Mouse (Mus musculus) ES-E14 (cell line): ENCODE data around the gene 1700024P04Rik. TPM values are rescaled to one million over a fixed set of nuclear protein-coding genes. Genes with fewer than 3 reads are reported as not detected.

Source experiments
- DNase-seq: peaks from one replicate; pipeline ENCODE4 v3.0.0-alpha.2; 2013; ENCODE audit warnings: low read depth, low spot score
- H3K27ac ChIP-seq: 2 replicates; pipeline ENCODE4 v1.5.1; 2012; ENCODE audit warnings: low read depth, mild to moderate bottlenecking, low read length, moderate library complexity, mixed read lengths; ENCODE audit not compliant: poor library complexity, insufficient read depth, severe bottlenecking
- H3K36me3 ChIP-seq: 2 replicates; pipeline ENCODE4 v1.6.1; 2012; ENCODE audit warnings: mild to moderate bottlenecking, low read length, moderate library complexity, mixed read lengths; ENCODE audit not compliant: control insufficient read depth, poor library complexity, insufficient read depth, severe bottlenecking
- H3K4me1 ChIP-seq, 2 experiments: fragments of 150-350 bp in 1 of 2; sonication (generic) in 1 of 2; 2 replicates each; pipeline ENCODE4 v1.6.1; 2012; ENCODE audit warnings: low read length in 2 of 2, mild to moderate bottlenecking in 1 of 2, mixed read lengths in 1 of 2; ENCODE audit not compliant: control insufficient read depth in 2 of 2, insufficient read depth in 2 of 2, poor library complexity in 1 of 2
- H3K4me3 ChIP-seq, 2 experiments: fragments of 150-350 bp in 1 of 2; sonication (generic) in 1 of 2; 2 replicates each; pipeline ENCODE4 v1.5.1; 2012; ENCODE audit warnings: low read length in 2 of 2, low read depth in 1 of 2, mild to moderate bottlenecking in 1 of 2, mixed read lengths in 1 of 2; ENCODE audit not compliant: insufficient read depth in 1 of 2, poor library complexity in 1 of 2, severe bottlenecking in 1 of 2
- H3K9ac ChIP-seq: 2 replicates; pipeline ENCODE4 v1.6.1; 2012; ENCODE audit warnings: low read depth, mild to moderate bottlenecking, low read length, mixed read lengths; ENCODE audit not compliant: poor library complexity, insufficient read depth, severe bottlenecking
- H3K9me3 ChIP-seq: fragments of 150-350 bp; sonication (generic); 2 replicates; pipeline ENCODE4 v1.6.1; 2012; ENCODE audit warnings: low read depth, mild to moderate bottlenecking, low read length; ENCODE audit not compliant: control insufficient read depth, insufficient read depth
- CHD2 ChIP-seq: IDR thresholded peaks from 2 replicates; pipeline ENCODE4 v1.6.1; 2014; ENCODE audit warnings: mild to moderate bottlenecking, low read depth, low read length, inconsistent platforms
- HCFC1 ChIP-seq: IDR thresholded peaks from 2 replicates; pipeline ENCODE4 v1.6.1; 2012; ENCODE audit warnings: low read length, inconsistent platforms, borderline replicate concordance; ENCODE audit not compliant: insufficient read depth
- MAFK ChIP-seq: IDR thresholded peaks from 2 replicates; pipeline ENCODE4 v1.6.1; 2014; ENCODE audit warnings: mild to moderate bottlenecking, low read depth, low read length, inconsistent platforms; ENCODE audit not compliant: insufficient read depth
- ZC3H11A ChIP-seq: IDR thresholded peaks from 2 replicates; pipeline ENCODE4 v1.6.1; 2012; ENCODE audit warnings: low read depth, mild to moderate bottlenecking, inconsistent platforms, low read length, borderline replicate concordance
- ZNF384 ChIP-seq: IDR thresholded peaks from 2 replicates; pipeline ENCODE4 v1.6.1; 2012; ENCODE audit warnings: low read depth, low read length, inconsistent platforms
- in situ Hi-C, 2 experiments: fragments of 600-800 bp; cut with MboI; formaldehyde crosslinking; loops; one replicate each; pipeline ENCODE4 v1.15.1; 2025; ENCODE audit warnings: low sequenced_read_pairs in 2 of 2, inconsistent platforms in 1 of 2; ENCODE audit not compliant: unreplicated experiment in 2 of 2
- total RNA-seq: library from RNA; depleted of rRNA; stranded (reverse); fragments of 300-350 nt; gene quantifications from 2 replicates; pipeline ENCODE4 v1.2.3, GENCODE M21; 2012; rRNA removed

The 1700024P04Rik gene
- not detected in 2 replicates for total RNA-seq

DNA sequence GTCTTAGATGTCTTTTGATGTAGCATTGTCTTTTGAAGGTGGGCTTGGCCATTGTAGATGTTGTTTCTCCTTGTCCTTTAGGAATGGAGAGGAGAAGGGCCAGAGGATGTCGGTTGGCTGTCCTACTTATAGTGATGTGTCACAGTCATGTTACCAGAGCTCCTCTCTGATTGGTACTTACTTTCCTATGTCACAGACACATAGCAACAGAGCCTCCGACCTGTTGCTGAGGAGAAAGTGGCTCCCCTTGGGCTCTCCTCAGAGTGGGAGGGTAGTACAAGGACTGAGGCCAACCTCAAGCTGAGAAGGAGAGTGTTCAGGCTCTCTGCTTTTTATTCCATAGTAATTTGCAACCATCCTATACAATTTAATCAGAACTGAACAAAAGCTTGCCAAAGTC is at the start of gene 1700024P04Rik:
1700024P04Rik (minus strand) TSS at position 101 of the 400 bp plus-strand sequence.
- H3K4me1 ChIP-seq, result no peaks in the 10 kb centered on the region
- no peak for DNase-seq
- no peaks in the 10 kb centered on the region for H3K9me3 ChIP-seq
- no peak for TF ChIP-seq CHD2
- TF ChIP-seq ZC3H11A, result no peak
- TF ChIP-seq HCFC1, result no peak
- no peak for TF ChIP-seq ZNF384
- TF ChIP-seq MAFK, result no peak
- H3K27ac ChIP-seq, result no peak within 1 kb of the TSS
- H3K4me3 ChIP-seq, result no peak within 1 kb of the TSS
- H3K9ac ChIP-seq, result no peak within 1 kb of the TSS
- H3K36me3 ChIP-seq, result no peaks in the 10 kb centered on the region
- in situ Hi-C loops, result no loop called here

DNA sequence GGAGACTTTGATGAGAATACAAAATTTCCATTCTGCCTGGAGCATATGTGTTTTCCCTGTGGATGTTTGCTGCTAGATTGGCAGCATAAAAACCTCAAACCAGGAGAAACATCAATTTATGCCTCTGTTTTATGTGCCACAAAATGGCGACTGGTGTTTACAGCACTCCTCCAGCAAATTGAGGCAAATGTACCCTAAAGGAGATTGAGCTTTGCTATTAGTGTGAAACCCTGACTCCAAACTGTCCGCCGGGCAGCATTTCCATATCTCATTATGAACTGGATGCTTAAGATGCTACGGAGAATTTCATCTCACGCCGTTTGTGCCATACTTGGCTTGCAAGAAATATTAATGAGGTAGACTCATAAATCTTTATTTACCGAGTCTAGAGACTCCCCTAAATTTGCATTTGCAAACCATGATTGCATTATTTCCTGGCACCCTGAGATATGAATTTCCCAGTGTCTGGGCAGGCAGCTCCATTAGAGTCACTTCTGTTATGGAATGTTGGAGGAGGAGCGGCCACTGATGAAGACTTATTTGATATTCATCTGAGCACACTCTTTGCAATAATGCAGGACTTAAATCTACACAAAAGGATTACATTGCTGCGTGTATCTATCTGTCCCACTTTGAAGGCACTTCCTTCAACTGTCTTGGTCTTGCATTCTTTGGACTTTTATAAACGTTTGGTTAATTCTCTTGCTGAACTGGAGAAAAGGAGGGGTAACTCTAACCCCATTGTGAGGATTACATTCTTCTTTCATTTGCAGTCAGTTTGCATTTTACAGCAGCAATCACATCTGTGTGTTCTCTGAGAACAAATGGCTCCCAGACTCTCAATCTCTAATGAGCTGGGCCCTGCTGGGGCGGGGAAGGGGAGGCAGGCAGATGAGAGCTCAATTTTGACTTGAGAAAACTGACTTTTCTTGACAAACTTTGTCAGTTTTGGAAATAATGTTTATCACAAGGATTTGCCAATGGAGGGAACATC is 47.2 kb upstream of the 1700024P04Rik start:
- TF ChIP-seq MAFK (no peak), HCFC1 (no peak), ZNF384 (no peak), CHD2 (no peak), ZC3H11A (no peak)
- H3K27ac ChIP-seq, result no peak overlapping the region
- no peaks in the 10 kb centered on the region for H3K36me3 ChIP-seq
- in situ Hi-C loops, result no loop called here
- no peak overlapping the region for H3K4me3 ChIP-seq
- H3K9me3 ChIP-seq, result no peaks in the 10 kb centered on the region
- H3K9ac ChIP-seq, result no peak overlapping the region
- DNase-seq, result no peak
- H3K4me1 ChIP-seq, result peaks cover 2 to 13% of the 10 kb centered on the region in 2 experiments; a peak in 2 of 4 replicates

DNA sequence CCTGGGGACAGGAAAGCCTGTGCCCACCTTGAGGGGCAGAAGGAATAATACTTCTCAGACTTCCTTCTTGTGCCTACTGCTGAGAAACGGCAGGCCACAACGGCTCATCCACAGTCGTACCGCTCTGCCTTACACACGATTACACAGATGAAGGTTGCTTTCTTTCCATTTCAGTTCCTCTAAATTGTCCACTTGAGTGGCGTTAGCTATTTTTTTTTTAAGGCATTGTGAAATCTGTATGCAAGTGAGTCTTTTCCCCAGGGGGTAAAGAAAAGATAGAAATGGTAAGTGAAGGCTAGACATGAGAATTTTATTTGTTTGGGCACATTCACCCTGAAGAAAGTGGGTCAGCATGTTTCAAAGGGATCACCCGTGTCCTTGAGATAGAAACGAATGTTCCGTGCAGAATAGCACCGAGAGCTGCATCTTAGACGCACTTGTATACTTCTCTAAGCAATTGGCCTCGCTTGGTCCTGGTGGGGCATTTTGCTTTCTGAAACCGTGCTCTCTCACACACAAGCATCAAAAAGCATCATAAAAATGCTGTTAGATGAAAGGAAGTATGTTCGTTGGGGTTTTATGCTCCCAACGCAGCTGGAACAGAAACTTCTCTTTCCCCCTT is 46.3 kb upstream of the 1700024P04Rik start:
- Histone ChIP-seq H3K27ac (no peak overlapping the region), H3K4me3 (no peak overlapping the region), H3K9ac (no peak overlapping the region), H3K36me3 (no peaks in the 10 kb centered on the region), H3K4me1 (peaks cover 2 to 13% of the 10 kb centered on the region in 2 experiments; a peak in 2 of 4 replicates), H3K9me3 (no peaks in the 10 kb centered on the region)
- in situ Hi-C loops, result no loop called here
- no peak for TF ChIP-seq CHD2
- no peak for TF ChIP-seq HCFC1
- TF ChIP-seq ZC3H11A, result no peak
- no peak for DNase-seq

DNA sequence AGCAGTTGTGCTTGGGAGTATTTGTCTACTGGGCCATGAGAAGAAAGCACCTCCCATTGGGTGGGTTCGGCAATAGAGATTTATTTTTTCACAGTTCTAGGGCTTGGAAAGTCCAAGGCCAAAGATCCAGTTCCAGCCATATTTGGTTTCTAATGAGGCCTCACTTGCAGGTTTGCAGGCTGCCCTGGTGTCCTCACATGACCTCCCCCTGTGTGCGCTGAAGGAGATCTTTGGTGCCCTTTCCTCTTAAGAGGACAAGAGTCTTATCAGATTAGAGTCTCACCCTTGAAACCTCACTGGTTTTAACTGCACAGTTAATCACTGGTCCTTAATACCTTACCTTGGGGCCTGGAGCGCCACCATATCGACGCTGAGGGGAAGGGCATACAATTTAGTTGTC is 40.9 kb upstream of the 1700024P04Rik start:
- no peak for TF ChIP-seq ZNF384
- no peak for TF ChIP-seq ZC3H11A
- no peak for TF ChIP-seq HCFC1
- Histone ChIP-seq H3K4me1 (peaks cover 2 to 10% of the 10 kb centered on the region in 2 experiments; a peak in 2 of 4 replicates), H3K9me3 (no peaks in the 10 kb centered on the region), H3K4me3 (no peak overlapping the region), H3K9ac (no peak overlapping the region), H3K27ac (no peak overlapping the region), H3K36me3 (no peaks in the 10 kb centered on the region)
- in situ Hi-C loops, result no loop called here
- DNase-seq, result no peak
